Mouse (Mus musculus): ENCODE measurements at regions not wholly inside any gene's neighbourhood (a gene's known extent, or its start where the extent isn't known, plus 50 kb on each side); places are given as distances from the start of the nearest gene placed in this dataset.

- H3K27me3 ChIP-seq (ENCODE audit: control insufficient read depth, insufficient read depth, low read length, poor library complexity, severe bottlenecking) = no peaks in the 10 kb centered on the region
- H3K4me3 ChIP-seq (ENCODE audit: low read depth, low read length) = no peak overlapping the region
- TF ChIP-seq POLR2A (IDR thresholded peaks at IDR 0.05; ENCODE audit: insufficient read depth, low read length) = no peak
- no peak for TF ChIP-seq CTCF (IDR thresholded peaks at IDR 0.05; ENCODE audit: low read depth, low read length)
- no peak for TF ChIP-seq EP300 (IDR thresholded peaks at IDR 0.05; ENCODE audit: insufficient read depth, low read depth, low read length)
- no peaks in the 10 kb centered on the region; the same call in 1 of the 2 replicates for H3K9me3 ChIP-seq (replicated peaks; ENCODE audit: control insufficient read depth, insufficient read depth, low read length, poor library complexity, severe bottlenecking)
- no peaks in the 10 kb centered on the region for H3K36me3 ChIP-seq (ENCODE audit: control insufficient read depth, insufficient read depth, low read length, poor library complexity, severe bottlenecking)
- no peaks in the 10 kb centered on the region for H3K4me1 ChIP-seq (ENCODE audit: control insufficient read depth, insufficient read depth, low read length)
- no peak overlapping the region for H3K27ac ChIP-seq (ENCODE audit: insufficient read depth, low read length)
- H3K9ac ChIP-seq (ENCODE audit: low read depth, poor library complexity, severe bottlenecking) = no peak overlapping the region
Observed at GRCm38 (mm10) chrX:11437151-11437944, 109.7 kb downstream of the H2al1j start.

- no peak overlapping the region for H3K27ac ChIP-seq (ENCODE audit: insufficient read depth, low read length)
Observed at GRCm38 (mm10) chrX:11443543-11443942, 115.9 kb downstream of the H2al1j start.

GRCm38 (mm10) chrX:11444261-11444725 lies 116.7 kb downstream of the H2al1j start:
- no peak overlapping the region for H3K4me3 ChIP-seq (ENCODE audit: low read depth, low read length)
- no peak overlapping the region for H3K27ac ChIP-seq (ENCODE audit: insufficient read depth, low read length)
- H3K4me1 ChIP-seq (ENCODE audit: control insufficient read depth, insufficient read depth, low read length) = no peaks in the 10 kb centered on the region
- H3K36me3 ChIP-seq (ENCODE audit: control insufficient read depth, insufficient read depth, low read length, poor library complexity, severe bottlenecking) = no peaks in the 10 kb centered on the region
- no peaks in the 10 kb centered on the region for H3K27me3 ChIP-seq (ENCODE audit: control insufficient read depth, insufficient read depth, low read length, poor library complexity, severe bottlenecking)
- TF ChIP-seq POLR2A (IDR thresholded peaks at IDR 0.05; ENCODE audit: insufficient read depth, low read length) = no peak
- no peak for TF ChIP-seq CTCF (IDR thresholded peaks at IDR 0.05; ENCODE audit: low read depth, low read length)
- no peak for TF ChIP-seq EP300 (IDR thresholded peaks at IDR 0.05; ENCODE audit: insufficient read depth, low read depth, low read length)
- H3K9me3 ChIP-seq (replicated peaks; ENCODE audit: control insufficient read depth, insufficient read depth, low read length, poor library complexity, severe bottlenecking) = no peaks in the 10 kb centered on the region
- no peak overlapping the region for H3K9ac ChIP-seq (ENCODE audit: low read depth, poor library complexity, severe bottlenecking)

More at GRCm38 (mm10) chrX:11443543-11443942, 115.9 kb downstream of the H2al1j start:
- Histone ChIP-seq H3K9me3 (replicated peaks; ENCODE audit: control insufficient read depth, insufficient read depth, low read length, poor library complexity, severe bottlenecking) (no peaks in the 10 kb centered on the region), H3K4me1 (ENCODE audit: control insufficient read depth, insufficient read depth, low read length) (no peaks in the 10 kb centered on the region), H3K27me3 (ENCODE audit: control insufficient read depth, insufficient read depth, low read length, poor library complexity, severe bottlenecking) (no peaks in the 10 kb centered on the region), H3K9ac (ENCODE audit: low read depth, poor library complexity, severe bottlenecking) (no peak overlapping the region), H3K36me3 (ENCODE audit: control insufficient read depth, insufficient read depth, low read length, poor library complexity, severe bottlenecking) (no peaks in the 10 kb centered on the region), H3K4me3 (ENCODE audit: low read depth, low read length) (no peak overlapping the region)
- TF ChIP-seq EP300 (IDR thresholded peaks at IDR 0.05; ENCODE audit: insufficient read depth, low read depth, low read length) (no peak), CTCF (IDR thresholded peaks at IDR 0.05; ENCODE audit: low read depth, low read length) (no peak), POLR2A (IDR thresholded peaks at IDR 0.05; ENCODE audit: insufficient read depth, low read length) (no peak)

- Histone ChIP-seq H3K27ac (ENCODE audit: insufficient read depth, low read length) (no peak overlapping the region), H3K9ac (ENCODE audit: low read depth, poor library complexity, severe bottlenecking) (no peak overlapping the region), H3K9me3 (replicated peaks; ENCODE audit: control insufficient read depth, insufficient read depth, low read length, poor library complexity, severe bottlenecking) (no peaks in the 10 kb centered on the region), H3K4me3 (ENCODE audit: low read depth, low read length) (no peak overlapping the region), H3K36me3 (ENCODE audit: control insufficient read depth, insufficient read depth, low read length, poor library complexity, severe bottlenecking) (no peaks in the 10 kb centered on the region), H3K27me3 (ENCODE audit: control insufficient read depth, insufficient read depth, low read length, poor library complexity, severe bottlenecking) (no peaks in the 10 kb centered on the region), H3K4me1 (ENCODE audit: control insufficient read depth, insufficient read depth, low read length) (no peaks in the 10 kb centered on the region)
- no peak for TF ChIP-seq POLR2A (IDR thresholded peaks at IDR 0.05; ENCODE audit: insufficient read depth, low read length)
- no peak for TF ChIP-seq CTCF (IDR thresholded peaks at IDR 0.05; ENCODE audit: low read depth, low read length)
Observed at GRCm38 (mm10) chrX:11448711-11449110, 121.1 kb downstream of the H2al1j start.

- Histone ChIP-seq H3K27me3 (ENCODE audit: control insufficient read depth, insufficient read depth, low read length, poor library complexity, severe bottlenecking) (no peaks in the 10 kb centered on the region), H3K4me1 (ENCODE audit: control insufficient read depth, insufficient read depth, low read length) (no peaks in the 10 kb centered on the region), H3K36me3 (ENCODE audit: control insufficient read depth, insufficient read depth, low read length, poor library complexity, severe bottlenecking) (no peaks in the 10 kb centered on the region), H3K4me3 (ENCODE audit: low read depth, low read length) (no peak overlapping the region), H3K27ac (ENCODE audit: insufficient read depth, low read length) (no peak overlapping the region), H3K9me3 (replicated peaks; ENCODE audit: control insufficient read depth, insufficient read depth, low read length, poor library complexity, severe bottlenecking) (no peaks in the 10 kb centered on the region), H3K9ac (ENCODE audit: low read depth, poor library complexity, severe bottlenecking) (no peak overlapping the region)
- TF ChIP-seq CTCF (IDR thresholded peaks at IDR 0.05; ENCODE audit: low read depth, low read length) = no peak
- TF ChIP-seq EP300 (IDR thresholded peaks at IDR 0.05; ENCODE audit: insufficient read depth, low read depth, low read length) = no peak
- TF ChIP-seq POLR2A (IDR thresholded peaks at IDR 0.05; ENCODE audit: insufficient read depth, low read length) = no peak
Observed at GRCm38 (mm10) chrX:11458521-11458920, 130.9 kb downstream of the H2al1j start.

- Histone ChIP-seq H3K9ac (ENCODE audit: low read depth, poor library complexity, severe bottlenecking) (no peak overlapping the region), H3K4me1 (ENCODE audit: control insufficient read depth, insufficient read depth, low read length) (no peaks in the 10 kb centered on the region), H3K27me3 (ENCODE audit: control insufficient read depth, insufficient read depth, low read length, poor library complexity, severe bottlenecking) (no peaks in the 10 kb centered on the region), H3K9me3 (replicated peaks; ENCODE audit: control insufficient read depth, insufficient read depth, low read length, poor library complexity, severe bottlenecking) (no peaks in the 10 kb centered on the region), H3K4me3 (ENCODE audit: low read depth, low read length) (no peak overlapping the region), H3K27ac (ENCODE audit: insufficient read depth, low read length) (no peak overlapping the region), H3K36me3 (ENCODE audit: control insufficient read depth, insufficient read depth, low read length, poor library complexity, severe bottlenecking) (no peaks in the 10 kb centered on the region)
- no peak for TF ChIP-seq EP300 (IDR thresholded peaks at IDR 0.05; ENCODE audit: insufficient read depth, low read depth, low read length)
- TF ChIP-seq POLR2A (IDR thresholded peaks at IDR 0.05; ENCODE audit: insufficient read depth, low read length) = no peak
- TF ChIP-seq CTCF (IDR thresholded peaks at IDR 0.05; ENCODE audit: low read depth, low read length) = no peak
Observed at GRCm38 (mm10) chrX:11463955-11464511, 136.4 kb downstream of the H2al1j start.
